Mouse (Mus musculus): ENCODE data around the gene Ankrd13b. TPM values are rescaled to one million over a fixed set of nuclear protein-coding genes. Genes with fewer than 3 reads are reported as not detected.

Ankrd13b gene
- total and polyA plus RNA-seq, 3 experiments = 22.6 to 54.0 TPM; not detected in 1

- TF ChIP-seq MXI1 (IDR thresholded peaks at IDR 0.05; ENCODE audit: low read depth, low read length) = peak; percentile 51
- TF ChIP-seq RCOR1 (IDR thresholded peaks at IDR 0.05; ENCODE audit: low read depth, low read length) = no peak
- TF ChIP-seq ZC3H11A (IDR thresholded peaks at IDR 0.05; ENCODE audit: low read depth, low read length) = no peak
- peak; percentile 69 for TF ChIP-seq MAX (IDR thresholded peaks at IDR 0.05; ENCODE audit: low read length)
- no peak for TF ChIP-seq BHLHE40 (IDR thresholded peaks at IDR 0.05; ENCODE audit: borderline replicate concordance, low read depth, low read length)
- no peak for TF ChIP-seq CHD2 (IDR thresholded peaks at IDR 0.05; ENCODE audit: low read length)
- 0 out of 2 replicates have a peak, but pooled peaks have one; percentile 35 for TF ChIP-seq CHD1 (IDR thresholded peaks at IDR 0.05; ENCODE audit: low read depth, low read length)
- no peak for TF ChIP-seq ETS1 (IDR thresholded peaks at IDR 0.05; ENCODE audit: low read depth, low read length)
- no peak for TF ChIP-seq MEF2A (IDR thresholded peaks at IDR 0.05; ENCODE audit: extremely low read depth, insufficient replicate concordance, low read depth, low read length, poor library complexity, severe bottlenecking)
- TF ChIP-seq MYC (IDR thresholded peaks at IDR 0.05; ENCODE audit: low read depth, low read length) = no peak
- TF ChIP-seq POLR2AphosphoS2 (IDR thresholded peaks at IDR 0.05; ENCODE audit: low read length) = no peak
- no peak for TF ChIP-seq E2F4 (IDR thresholded peaks at IDR 0.05; ENCODE audit: borderline replicate concordance, low read depth, low read length)
- no peak for TF ChIP-seq JUND (IDR thresholded peaks at IDR 0.05; ENCODE audit: low read depth, low read length)
These were observed 25.6 kb upstream of the Ankrd13b start, which contains the start of gene Abhd15 (continued) for GRCm38 (mm10) chr11:77514832-77515636.

- peaks cover 2% of the 10 kb centered on the region; the same call in 1 of the 2 replicates for H3K79me2 ChIP-seq (ENCODE audit: control insufficient read depth, insufficient read depth, low read length, poor library complexity)
- H3K4me3 ChIP-seq (ENCODE audit: control insufficient read depth in 1 of 2, insufficient read depth in 1 of 2, low read depth in 2 of 2, low read length in 2 of 2) = peak overlapping the region; percentile 85 to 96
- no peaks in the 10 kb centered on the region for H3K27me3 ChIP-seq (ENCODE audit: control insufficient read depth in 1 of 2, insufficient read depth in 2 of 2, low read length in 2 of 2)
- TF ChIP-seq GATA1 (IDR thresholded peaks at IDR 0.05; ENCODE audit: low read depth, low read length) (peak; percentile 72; the same call in 1 of the 2 replicates), ZKSCAN1 (IDR thresholded peaks at IDR 0.05; ENCODE audit: low read depth, low read length) (no peak), MXI1 (IDR thresholded peaks at IDR 0.05; ENCODE audit: low read depth, low read length) (0 out of 2 replicates have a peak, but pooled peaks have one; percentile 14), TCF12 (IDR thresholded peaks at IDR 0.05; ENCODE audit: low read depth, low read length) (0 out of 2 replicates have a peak, but pooled peaks have one; percentile 56), SIN3A (IDR thresholded peaks at IDR 0.05; ENCODE audit: low read length) (peak; percentile 57; the same call in 1 of the 2 replicates), EP300 (IDR thresholded peaks at IDR 0.05; ENCODE audit: low read depth in 1 of 2, low read length in 2 of 2) (0 out of 4 replicates have a peak, but pooled peaks of 1 of the 2 experiments have one; percentile 22), TAL1 (IDR thresholded peaks at IDR 0.05; ENCODE audit: low read length) (peak; percentile 47), SMC3 (IDR thresholded peaks at IDR 0.05; ENCODE audit: low read depth, low read length) (0 out of 2 replicates have a peak, but pooled peaks have one; percentile 20), MAFK (IDR thresholded peaks at IDR 0.05; ENCODE audit: borderline replicate concordance, low read depth, low read length) (no peak), TBP (IDR thresholded peaks at IDR 0.05; ENCODE audit: low read depth, low read length) (0 out of 2 replicates have a peak, but pooled peaks have one; percentile 5), POLR2A (IDR thresholded peaks at IDR 0.05; ENCODE audit: control insufficient read depth in 1 of 2, insufficient read depth in 1 of 2, low read depth in 1 of 2, low read length in 2 of 2, poor library complexity in 1 of 2) (no peak; a peak in 1 of 4 replicates), MAX (IDR thresholded peaks at IDR 0.05; ENCODE audit: low read length) (peak; percentile 44; the same call in 1 of the 2 replicates)
- H3K36me3 ChIP-seq (ENCODE audit: control insufficient read depth in 1 of 2, insufficient read depth in 2 of 2, low read length in 2 of 2) = peaks cover 0 to 8% of the 10 kb centered on the region in 2 experiments; a peak in 2 of 4 replicates
- H3K9ac ChIP-seq (ENCODE audit: control insufficient read depth, low read depth, low read length, poor library complexity, severe bottlenecking) = peak overlapping the region; percentile 84
- peak overlapping the region; percentile 1; the same call in 1 of the 2 replicates for H3K27ac ChIP-seq (ENCODE audit: control insufficient read depth, low read depth, low read length)
- DNase-seq (ENCODE audit: low read depth, low spot score) = peak; percentile 86
- H3K4me1 ChIP-seq (ENCODE audit: control insufficient read depth in 1 of 2, insufficient read depth in 2 of 2, low read length in 2 of 2) = peaks cover 2 to 18% of the 10 kb centered on the region in 2 experiments; a peak in 3 of 4 replicates
- H3K9me3 ChIP-seq (replicated peaks; ENCODE audit: insufficient read depth, low read length) = no peaks in the 10 kb centered on the region
These were observed 24.9 kb upstream of the Ankrd13b start for GRCm38 (mm10) chr11:77514281-77514831.
